Mouse (Mus musculus): ENCODE measurements around the gene Fcer1g.

Fcer1g gene

GRCm38 (mm10) chr1:171234126-171234525 is at the start of gene Fcer1g:
Gene Fcer1g (minus strand): TSS chr1:171234365.
- no peak for DNase-seq

GRCm38 (mm10) chr1:171283188-171284160 is 49.3 kb upstream of the Fcer1g start:
- DNase-seq: no peak

- DNase-seq: peak; percentile 2
Observed at GRCm38 (mm10) chr1:171282086-171282805, 48.1 kb upstream of the Fcer1g start.

- peak; percentile 92 for DNase-seq
Observed at GRCm38 (mm10) chr1:171281528-171281923, 47.4 kb upstream of the Fcer1g start.

GRCm38 (mm10) chr1:171280916-171281527 is 46.9 kb upstream of the Fcer1g start, which contains the start of gene Ppox:
Gene Ppox (minus strand): TSS chr1:171281186.
- peak; percentile 96 for DNase-seq

- no peak for DNase-seq
Observed at GRCm38 (mm10) chr1:171280250-171280915, 46.2 kb upstream of the Fcer1g start.

- no peak for DNase-seq
Observed at GRCm38 (mm10) chr1:171279721-171280120, 45.6 kb upstream of the Fcer1g start.

- DNase-seq: no peak
Observed at GRCm38 (mm10) chr1:171279012-171279705, 45.0 kb upstream of the Fcer1g start.

GRCm38 (mm10) chr1:171278436-171278835 is 44.3 kb upstream of the Fcer1g start:
- no peak for DNase-seq

- no peak for DNase-seq
Observed at GRCm38 (mm10) chr1:171277736-171278135, 43.6 kb upstream of the Fcer1g start.

- DNase-seq: no peak
Observed at GRCm38 (mm10) chr1:171276110-171276748, 42.1 kb upstream of the Fcer1g start.

GRCm38 (mm10) chr1:171275144-171275734 is 41.1 kb upstream of the Fcer1g start:
- DNase-seq: no peak

- no peak for DNase-seq
Observed at GRCm38 (mm10) chr1:171274171-171274570, 40.0 kb upstream of the Fcer1g start.

GRCm38 (mm10) chr1:171272086-171272485 is 37.9 kb upstream of the Fcer1g start:
- no peak for DNase-seq

- no peak for DNase-seq
Observed at GRCm38 (mm10) chr1:171271622-171272021, 37.5 kb upstream of the Fcer1g start.

GRCm38 (mm10) chr1:171271196-171271595 is 37.0 kb upstream of the Fcer1g start:
- DNase-seq: no peak

- DNase-seq: peak; percentile 76
Observed at GRCm38 (mm10) chr1:171270573-171270900, 36.4 kb upstream of the Fcer1g start.

GRCm38 (mm10) chr1:171269848-171270572 is 35.8 kb upstream of the Fcer1g start, which contains the start of gene B4galt3:
Gene B4galt3 (plus strand): TSS chr1:171270328.
- peak; percentile 97 for DNase-seq

- DNase-seq: no peak
Observed at GRCm38 (mm10) chr1:171268341-171268740, 34.2 kb upstream of the Fcer1g start.

- DNase-seq: no peak
Observed at GRCm38 (mm10) chr1:171265971-171266744, 32.0 kb upstream of the Fcer1g start.
